Mouse (Mus musculus) olfactory bulb, adult 2 months (tissue): ENCODE results near the gene Hoxc10. TPM values are rescaled to one million over a fixed set of nuclear protein-coding genes. Genes with fewer than 3 reads are reported as not detected.

Source experiments
- H3K27ac ChIP-seq: fragments of 200-500 bp; 2 replicates; pipeline ENCODE4 v1.5.1; 2012; ENCODE audit warnings: low read depth, low read length; ENCODE audit not compliant: insufficient read depth
- H3K4me1 ChIP-seq: fragments of 200-500 bp; 2 replicates; pipeline ENCODE4 v1.6.1; 2012; ENCODE audit warnings: low read length; ENCODE audit not compliant: control insufficient read depth, insufficient read depth
- H3K4me3 ChIP-seq: fragments of 200-500 bp; 2 replicates; pipeline ENCODE4 v1.5.1; 2012; ENCODE audit warnings: mild to moderate bottlenecking, low read depth, low read length, moderate library complexity; ENCODE audit not compliant: insufficient read depth
- CTCF ChIP-seq: fragments of 200-500 bp; IDR thresholded peaks from 2 replicates; pipeline ENCODE4 v1.5.1; 2012; ENCODE audit warnings: low read depth, mild to moderate bottlenecking, low read length, moderate library complexity; ENCODE audit not compliant: insufficient read depth
- POLR2A ChIP-seq: fragments of 200-500 bp; IDR thresholded peaks from 2 replicates; pipeline ENCODE4 v1.6.1; 2012; ENCODE audit warnings: mild to moderate bottlenecking, low read depth, low read length, moderate library complexity; ENCODE audit not compliant: insufficient read depth
- WGBS: fragments of 180-500 bp; shearing (Covaris S2); methylation state at CpG from one replicate; pipeline ENCODE4 v1.1.7; 2018; 5-methylcytosine and 5-hydroxymethylcytosine counted together
- polyA plus RNA-seq: library from polyadenylated mRNA; stranded (reverse); fragments of >200 nt; gene quantifications from 2 replicates; pipeline ENCODE4 v1.2.4, GENCODE M21; 2012; ENCODE audit warnings: low replicate concordance; ENCODE audit not compliant: missing spikeins, insufficient read depth, insufficient read length

Hoxc10 gene
- polyA plus RNA-seq, 1 experiment = not detected

DNA sequence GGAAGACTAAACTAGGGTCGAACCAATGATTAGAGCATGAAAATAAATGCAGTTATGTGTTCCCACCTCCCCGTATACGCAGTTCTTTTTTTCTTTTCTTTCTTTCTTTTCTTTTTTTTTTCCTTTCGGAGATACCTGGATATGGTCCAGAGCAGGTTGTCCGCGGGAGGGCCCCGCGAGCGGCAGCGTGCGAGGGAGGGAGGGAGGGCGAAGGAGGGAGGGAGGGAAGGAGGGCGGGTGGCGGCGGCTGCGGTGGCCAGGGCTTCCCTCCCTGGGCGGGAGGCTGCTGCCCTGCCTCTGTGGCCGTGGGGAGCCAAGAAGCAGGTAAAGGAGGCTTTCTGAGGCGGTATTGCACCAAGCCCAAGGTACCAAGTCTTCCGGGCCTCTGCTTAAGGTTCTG lies 9.6 kb downstream of the Hoxc10 start, which contains the start of gene Hoxc9:
TSS of gene Hoxc9 (plus strand) at position 269 of the 400 bp plus-strand sequence.
- TF ChIP-seq POLR2A (no peak), CTCF (no peak)
- WGBS = under 1% methylated on average over 19 of the region's 20 CpGs
- Histone ChIP-seq H3K27ac (no peak within 1 kb of the TSS), H3K4me3 (no peak within 1 kb of the TSS), H3K4me1 (no peaks in the 10 kb centered on the region)

DNA sequence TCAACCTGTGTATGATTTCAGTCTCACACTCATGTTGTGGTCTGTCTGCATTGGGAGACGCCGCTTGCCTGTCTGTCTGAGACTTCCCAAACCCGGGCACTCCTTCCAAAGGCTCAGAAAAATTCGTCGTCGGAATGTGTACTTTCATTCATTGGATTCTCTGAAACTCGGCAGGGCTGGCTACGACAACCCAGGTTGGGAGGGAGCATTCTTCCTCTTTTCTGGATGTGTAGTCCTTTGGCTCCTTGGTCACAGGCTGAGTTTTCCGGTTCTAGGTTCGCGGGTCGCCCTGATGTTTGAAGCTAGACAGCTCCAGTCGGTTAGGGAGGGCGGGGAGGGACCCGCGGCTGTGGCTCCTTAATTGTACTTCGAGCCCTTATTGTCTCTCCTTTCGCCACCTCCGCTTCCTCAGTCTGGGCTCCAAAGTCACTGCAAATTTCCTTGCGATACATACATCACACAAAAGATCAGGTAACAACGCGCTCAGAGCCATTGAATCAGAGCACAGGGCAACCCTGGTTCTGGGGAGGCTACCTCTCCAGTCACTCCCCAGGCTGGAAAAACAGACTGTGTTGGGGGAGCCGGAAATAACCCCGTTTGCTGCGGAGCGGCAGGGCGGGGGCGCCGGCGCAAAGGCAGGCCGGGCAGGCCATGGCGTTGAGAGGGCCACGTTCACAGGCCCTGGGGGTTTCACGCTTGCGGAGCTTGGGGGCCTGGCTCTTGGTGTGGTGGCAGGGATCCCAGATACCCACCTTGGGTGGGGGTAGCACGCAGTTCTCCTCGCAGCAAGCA lies 10.2 kb downstream of the Hoxc10 start:
- 1% methylated on average over 37 of the region's 37 CpGs for WGBS
- no peak overlapping the region for H3K27ac ChIP-seq
- no peak overlapping the region for H3K4me3 ChIP-seq
- TF ChIP-seq CTCF (no peak), POLR2A (no peak)
- peaks cover 4% of the 10 kb centered on the region; the same call in 1 of the 2 replicates for H3K4me1 ChIP-seq

DNA sequence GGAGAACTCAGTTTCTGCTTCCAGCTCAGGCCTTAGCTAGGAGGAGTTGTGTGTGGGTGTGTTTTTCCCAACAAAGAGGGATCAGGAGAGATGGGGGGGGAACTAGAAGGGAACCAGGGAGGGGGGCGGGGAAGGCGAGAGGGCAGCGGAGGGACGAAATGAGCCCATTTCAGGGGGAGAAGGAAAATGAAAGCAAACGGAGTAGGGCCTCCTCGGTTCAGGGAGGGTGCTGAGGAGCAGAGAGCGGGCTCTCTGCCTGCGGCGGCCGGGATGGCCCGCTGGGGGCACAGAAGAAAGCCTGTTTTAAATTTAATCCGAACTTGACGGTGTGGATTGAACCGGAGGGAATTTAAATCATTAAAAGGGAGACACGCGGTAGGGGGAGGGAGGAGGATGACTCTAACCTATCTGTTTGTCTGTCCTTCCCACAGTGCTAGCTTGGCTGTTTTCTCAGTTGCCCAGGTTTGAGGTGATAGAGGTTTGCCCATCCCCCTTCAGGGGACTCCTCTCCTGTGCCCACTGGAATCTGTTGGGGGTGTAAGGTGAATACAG lies 10.9 kb downstream of the Hoxc10 start:
- H3K27ac ChIP-seq = no peak overlapping the region
- no peak for TF ChIP-seq POLR2A
- no peak for TF ChIP-seq CTCF
- 9% methylated on average over 16 of the region's 16 CpGs for WGBS
- peaks cover 6% of the 10 kb centered on the region; the same call in 1 of the 2 replicates for H3K4me1 ChIP-seq
- H3K4me3 ChIP-seq = no peak overlapping the region

- no peak overlapping the region for H3K27ac ChIP-seq
These were observed 12.3 kb downstream of the Hoxc10 start for GRCm38 (mm10) chr15:102978615-102979515.

DNA sequence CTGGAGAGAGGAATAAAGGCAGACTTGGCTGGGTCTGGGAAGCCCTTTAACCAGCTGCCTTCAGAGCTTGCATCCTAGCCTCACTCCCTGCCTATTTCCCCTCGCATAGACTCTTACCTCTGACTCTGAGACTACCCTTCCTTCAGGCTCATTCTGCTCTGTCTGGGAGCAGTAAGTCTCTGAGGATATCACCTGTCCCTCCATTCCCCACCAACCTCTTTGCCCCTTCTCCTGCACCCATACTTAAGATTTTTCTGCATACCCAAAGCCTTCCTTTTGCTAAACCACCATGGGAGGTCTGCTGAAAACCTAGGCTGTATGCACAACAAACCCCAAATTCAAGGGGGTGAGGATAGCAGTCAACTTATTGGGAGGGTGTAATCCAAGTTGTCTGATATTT lies 13.3 kb downstream of the Hoxc10 start:
- TF ChIP-seq CTCF = no peak
- no peak for TF ChIP-seq POLR2A
- H3K27ac ChIP-seq = no peak overlapping the region
- H3K4me1 ChIP-seq = peaks cover 6% of the 10 kb centered on the region; the same call in 1 of the 2 replicates
- H3K4me3 ChIP-seq = no peak overlapping the region
- 5% methylated on average over 1 of the region's 1 CpGs for WGBS

More at GRCm38 (mm10) chr15:102978615-102979515, 12.3 kb downstream of the Hoxc10 start:
- WGBS = 24% methylated on average over 13 of the region's 13 CpGs
- TF ChIP-seq POLR2A = no peak
- TF ChIP-seq CTCF = no peak
- no peak overlapping the region for H3K4me3 ChIP-seq
- peaks cover 6% of the 10 kb centered on the region; the same call in 1 of the 2 replicates for H3K4me1 ChIP-seq

DNA sequence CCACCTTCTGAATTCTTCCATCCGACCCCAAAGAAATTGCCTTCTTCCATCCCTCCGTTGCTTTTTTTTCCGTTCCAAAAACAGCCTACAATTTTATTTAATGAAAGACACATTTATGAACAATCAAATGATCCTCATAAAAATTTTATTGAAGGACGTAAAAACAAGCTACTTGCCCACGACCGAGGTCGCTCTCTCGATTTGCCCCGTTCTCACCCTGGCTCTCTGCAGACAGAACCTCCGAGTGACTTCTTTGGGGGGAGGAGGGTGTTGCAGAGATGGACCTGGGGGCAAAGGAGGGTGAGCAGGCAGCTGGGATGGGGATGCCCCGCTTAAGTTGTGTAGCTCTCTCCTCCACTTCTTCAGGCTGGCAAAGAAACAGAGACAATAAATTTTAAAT lies 13.8 kb downstream of the Hoxc10 start:
- no peak for TF ChIP-seq POLR2A
- TF ChIP-seq CTCF = no peak
- Histone ChIP-seq H3K4me3 (no peak overlapping the region), H3K4me1 (peaks cover 6% of the 10 kb centered on the region; the same call in 1 of the 2 replicates), H3K27ac (no peak overlapping the region)
- 4% methylated on average over 11 of the region's 11 CpGs for WGBS

GRCm38 (mm10) chr15:102980912-102981311 lies 14.3 kb downstream of the Hoxc10 start:
- Histone ChIP-seq H3K4me1 (peaks cover 6% of the 10 kb centered on the region; the same call in 1 of the 2 replicates), H3K27ac (no peak overlapping the region), H3K4me3 (no peak overlapping the region)
- WGBS = 1% methylated on average over 14 of the region's 14 CpGs
- TF ChIP-seq CTCF = no peak
- no peak for TF ChIP-seq POLR2A

DNA sequence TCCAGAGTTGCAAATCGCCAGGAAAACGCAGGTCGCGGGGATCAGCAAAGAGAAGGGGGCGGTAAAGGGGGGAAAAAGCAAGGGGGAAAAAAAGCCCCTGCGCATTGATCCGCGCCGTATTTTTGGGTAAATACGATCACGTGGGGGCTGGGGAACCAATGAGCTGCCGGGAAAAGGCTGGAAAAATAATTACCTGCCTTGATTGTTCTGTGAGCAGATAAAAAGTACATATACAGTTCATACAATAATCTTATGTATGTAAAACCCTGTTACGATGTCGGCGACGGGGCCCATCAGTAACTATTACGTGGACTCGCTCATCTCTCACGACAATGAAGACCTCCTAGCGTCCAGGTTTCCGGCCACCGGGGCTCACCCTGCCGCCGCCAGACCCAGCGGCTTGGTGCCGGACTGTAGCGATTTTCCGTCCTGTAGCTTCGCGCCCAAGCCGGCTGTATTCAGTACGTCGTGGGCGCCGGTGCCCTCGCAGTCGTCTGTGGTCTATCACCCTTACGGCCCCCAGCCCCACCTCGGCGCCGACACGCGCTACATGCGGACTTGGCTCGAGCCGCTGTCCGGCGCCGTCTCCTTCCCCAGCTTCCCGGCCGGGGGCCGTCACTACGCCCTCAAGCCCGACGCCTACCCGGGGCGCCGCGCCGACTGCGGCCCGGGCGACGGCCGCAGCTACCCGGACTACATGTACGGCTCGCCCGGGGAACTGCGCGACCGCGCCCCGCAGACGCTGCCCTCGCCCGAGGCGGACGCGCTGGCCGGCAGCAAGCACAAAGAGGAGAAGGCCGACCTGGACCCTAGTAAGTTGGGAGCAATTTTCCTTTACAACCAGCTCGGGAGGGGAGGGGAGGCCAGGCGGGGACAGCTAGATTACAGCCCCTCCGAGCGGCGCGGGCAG lies 15.0 kb downstream of the Hoxc10 start:
- 2% methylated on average over 88 of the region's 88 CpGs for WGBS
- Histone ChIP-seq H3K4me3 (no peak overlapping the region), H3K27ac (no peak overlapping the region), H3K4me1 (peaks cover 6% of the 10 kb centered on the region; the same call in 1 of the 2 replicates)
- TF ChIP-seq CTCF = no peak
- no peak for TF ChIP-seq POLR2A
